ENCODE assay signal across 9 mouse cellular contexts in genomic region chr16:92497851-92498588, GRCm38 (mm10). TPM values are rescaled to one million over a fixed set of nuclear protein-coding genes. Genes with fewer than 3 reads are reported as not detected.
DNase-seq lines count a peak whose midpoint lies in the region; ATAC-seq and TF ChIP-seq lines count a peak whose summit lies in the region.
"Had no signal": no experiment of that assay in that cellular context is flagged by ENCODE, and none has a peak within 500 bp of the region (broad histone marks: within the 10 kb centered on the region; RNA-seq: fewer than 3 reads in every experiment).

No protein-coding gene starts in this region.

- H3K4me2 ChIP-seq in kidney, postnatal 0 days (ENCODE audit: low read length), result peak overlapping the region; percentile 80
- peak overlapping the region; percentile 70 for H3K4me2 ChIP-seq in embryonic facial prominence, embryonic 14.5 days (ENCODE audit: low read depth, low read length)
- peak overlapping the region; percentile 96 for H3K4me2 ChIP-seq in limb, embryonic 11.5 days (ENCODE audit: low read depth, severe bottlenecking)
- H3K4me2 ChIP-seq in neural tube, embryonic 14.5 days (ENCODE audit: low read depth, low read length), result peak overlapping the region; percentile 84

- H3K9me3 ChIP-seq in kidney, postnatal 0 days (replicated peaks; ENCODE audit: low read length), result no peaks in the 10 kb centered on the region
- H3K9me3 ChIP-seq in embryonic facial prominence, embryonic 14.5 days (ENCODE audit: control insufficient read depth, low read length), result no peaks in the 10 kb centered on the region
- H3K9me3 ChIP-seq in limb, embryonic 11.5 days (ENCODE audit: control insufficient read depth, low read length), result no peaks in the 10 kb centered on the region
- H3K9me3 ChIP-seq in neural tube, embryonic 14.5 days (ENCODE audit: control insufficient read depth, low read length), result no peaks in the 10 kb centered on the region

- TF ChIP-seq CTCF in kidney, postnatal 0 days (IDR thresholded peaks at IDR 0.05; ENCODE audit: low read depth), result no peak

- peak overlapping the region; percentile 47 for H3K4me3 ChIP-seq in kidney, postnatal 0 days (replicated peaks; ENCODE audit: low read depth, low read length)
- peak overlapping the region; percentile 43 for H3K4me3 ChIP-seq in embryonic facial prominence, embryonic 14.5 days (ENCODE audit: low read depth, low read length)
- peak overlapping the region; percentile 44 for H3K4me3 ChIP-seq in limb, embryonic 11.5 days (ENCODE audit: low read depth, low read length)
- H3K4me3 ChIP-seq in neural tube, embryonic 14.5 days (ENCODE audit: low read depth, low read length), result peak overlapping the region; percentile 46

- no peak overlapping the region for H3K27ac ChIP-seq in kidney, postnatal 0 days
- no peak overlapping the region for H3K27ac ChIP-seq in embryonic facial prominence, embryonic 14.5 days (replicated peaks; ENCODE audit: low read depth, low read length)
- H3K27ac ChIP-seq in limb, embryonic 11.5 days (replicated peaks; ENCODE audit: low read depth, low read length), result no peak overlapping the region
- no peak overlapping the region for H3K27ac ChIP-seq in neural tube, embryonic 14.5 days (ENCODE audit: low read depth, low read length)

- DNase-seq in kidney, postnatal 0 days (ENCODE audit: low spot score), result no peak
- no peak for DNase-seq in kidney, adult 18-20 months
- DNase-seq in embryonic facial prominence, embryonic 14.5 days (ENCODE audit: low spot score), result peak; percentile 76
- DNase-seq in limb, embryonic 11.5 days (ENCODE audit: low spot score), result no peak
- DNase-seq in right cerebral cortex, adult 2 months (ENCODE audit: low spot score in 2 of 2), result no peak
- no peak for DNase-seq in urinary bladder, postnatal 14 days (ENCODE audit: low spot score)
- DNase-seq: gastrocnemius, postnatal 14 days had no signal

- H3K36me3 ChIP-seq in kidney, postnatal 0 days (ENCODE audit: insufficient read depth, low read length), result no peaks in the 10 kb centered on the region
- H3K36me3 ChIP-seq in embryonic facial prominence, embryonic 14.5 days (ENCODE audit: control insufficient read depth, insufficient read depth, low read length), result no peaks in the 10 kb centered on the region
- H3K36me3 ChIP-seq in limb, embryonic 11.5 days (ENCODE audit: control insufficient read depth, insufficient read depth, low read length), result no peaks in the 10 kb centered on the region
- no peaks in the 10 kb centered on the region for H3K36me3 ChIP-seq in neural tube, embryonic 14.5 days (ENCODE audit: control insufficient read depth, insufficient read depth, low read length)

- 9% methylated on average over 26 of the region's 26 CpGs for WGBS in kidney, postnatal 0 days
- 9% methylated on average over 26 of the region's 26 CpGs for WGBS in embryonic facial prominence, embryonic 14.5 days
- 8% methylated on average over 26 of the region's 26 CpGs for WGBS in limb, embryonic 11.5 days
- 7% methylated on average over 26 of the region's 26 CpGs for WGBS in neural tube, embryonic 14.5 days

- no peak; the same call in 1 of the 2 replicates for ATAC-seq in kidney, postnatal 0 days (replicated peaks; ENCODE audit: low FRiP score, low read depth)
- ATAC-seq in embryonic facial prominence, embryonic 14.5 days (ENCODE audit: low read depth), result peak; percentile 51; the same call in 1 of the 2 replicates
- ATAC-seq in limb, embryonic 11.5 days (ENCODE audit: insufficient number of reproducible peaks, low FRiP score, low TSS enrichment, low read depth), result no peak
- ATAC-seq in neural tube, embryonic 14.5 days (ENCODE audit: low read depth), result no peak
- ATAC-seq in frontal cortex, adult (ENCODE audit: low TSS enrichment), result no peak

- H3K4me1 ChIP-seq in kidney, postnatal 0 days (replicated peaks; ENCODE audit: insufficient read depth, low read length), result peaks cover 6% of the 10 kb centered on the region; the same call in 1 of the 2 replicates
- peaks cover 11% of the 10 kb centered on the region; the same call in 1 of the 2 replicates for H3K4me1 ChIP-seq in embryonic facial prominence, embryonic 14.5 days (ENCODE audit: control insufficient read depth, insufficient read depth, low read length)
- H3K4me1 ChIP-seq in limb, embryonic 11.5 days (ENCODE audit: control insufficient read depth, insufficient read depth, low read length), result peaks cover 6% of the 10 kb centered on the region
- peaks cover 9% of the 10 kb centered on the region for H3K4me1 ChIP-seq in neural tube, embryonic 14.5 days (ENCODE audit: control insufficient read depth, insufficient read depth, low read length)

- H3K9ac ChIP-seq in kidney, postnatal 0 days (ENCODE audit: low read depth, low read length), result peak overlapping the region; percentile 46; the same call in 1 of the 2 replicates
- H3K9ac ChIP-seq in embryonic facial prominence, embryonic 14.5 days (ENCODE audit: low read depth, low read length), result peak overlapping the region; percentile 45
- H3K9ac ChIP-seq in limb, embryonic 11.5 days (ENCODE audit: low read length), result peak overlapping the region; percentile 50; the same call in 1 of the 2 replicates
- peak overlapping the region; percentile 34 for H3K9ac ChIP-seq in neural tube, embryonic 14.5 days (replicated peaks; ENCODE audit: low read depth, low read length)

- H3K27me3 ChIP-seq in kidney, postnatal 0 days (ENCODE audit: insufficient read depth, low read length), result peaks cover 18% of the 10 kb centered on the region
- peaks cover 41% of the 10 kb centered on the region for H3K27me3 ChIP-seq in embryonic facial prominence, embryonic 14.5 days (replicated peaks; ENCODE audit: control insufficient read depth, insufficient read depth, low read length)
- H3K27me3 ChIP-seq in limb, embryonic 11.5 days (ENCODE audit: control insufficient read depth, insufficient read depth, low read length), result peaks cover 31% of the 10 kb centered on the region
- H3K27me3 ChIP-seq in neural tube, embryonic 14.5 days (ENCODE audit: control insufficient read depth, insufficient read depth, low read length), result peaks cover 27% of the 10 kb centered on the region

RNA-seq across cellular contexts. Expression of gene Clic6, which starts 12.5 kb away (rescaled TPM):
- 7.1 and 7.8 TPM in 2 replicates for polyA plus RNA-seq in kidney, postnatal 0 days (2015; fragmentation: Nextera tagmentation; extraction: Ambion mirVana)
- 3.0 and 4.1 TPM in 2 replicates for polyA plus RNA-seq in embryonic facial prominence, embryonic 14.5 days (2014; fragmentation: Nextera tagmentation; extraction: Ambion mirVana)
- 0.41 TPM in 2 replicates for polyA plus RNA-seq in limb, embryonic 11.5 days (2014; fragmentation: Nextera tagmentation; extraction: Ambion mirVana)
- 0.15 and 0.24 TPM in 2 replicates for polyA plus RNA-seq in neural tube, embryonic 14.5 days (2014; fragmentation: Nextera tagmentation; extraction: Ambion mirVana)

RNA-seq across cellular contexts. Expression of gene Rcan1, which starts 27.4 kb away (rescaled TPM):
- polyA plus RNA-seq in kidney, postnatal 0 days (2015; fragmentation: Nextera tagmentation; extraction: Ambion mirVana), result 37.9 and 38.8 TPM in 2 replicates
- 34.6 TPM in 2 replicates for polyA plus RNA-seq in embryonic facial prominence, embryonic 14.5 days (2014; fragmentation: Nextera tagmentation; extraction: Ambion mirVana)
- 33.0 and 33.8 TPM in 2 replicates for polyA plus RNA-seq in limb, embryonic 11.5 days (2014; fragmentation: Nextera tagmentation; extraction: Ambion mirVana)
- polyA plus RNA-seq in neural tube, embryonic 14.5 days (2014; fragmentation: Nextera tagmentation; extraction: Ambion mirVana), result 70.6 and 76.7 TPM in 2 replicates
